Mouse (Mus musculus): Measurements from ENCODE around the gene Dnajc2.

DNA sequence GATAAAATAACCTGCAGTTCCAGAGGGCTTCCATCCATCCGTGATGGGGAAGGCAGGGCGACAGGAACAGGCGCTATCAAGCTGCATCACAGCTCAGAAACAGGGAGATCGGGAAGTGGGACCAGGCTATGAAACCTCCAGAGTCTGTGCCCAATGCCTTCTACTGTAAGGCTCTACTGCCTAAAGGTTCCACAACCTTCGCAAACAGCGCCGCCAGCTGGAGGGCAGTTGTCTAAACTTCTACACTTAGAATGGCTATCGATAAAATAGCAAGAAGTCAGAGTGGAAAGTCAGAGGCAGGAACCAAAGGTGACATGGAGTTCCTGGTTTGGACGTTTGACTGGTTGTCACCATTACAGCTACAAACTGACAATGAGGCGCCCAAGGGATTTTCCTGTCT lies 49.5 kb downstream of the Dnajc2 start:
- TF ChIP-seq POLR2A (IDR thresholded peaks at IDR 0.05; ENCODE audit: borderline replicate concordance, extremely low read depth, insufficient read depth, insufficient read length, poor library complexity, severe bottlenecking) (no peak), CTCF (IDR thresholded peaks at IDR 0.05; ENCODE audit: borderline replicate concordance, extremely low read depth, insufficient read depth, insufficient read length) (peak; percentile 54; the same call in 1 of the 2 replicates)

Data from brain, embryonic 14.5 days (tissue).